8 mouse cellular contexts compared by ENCODE assay signal in the genomic region with DNA sequence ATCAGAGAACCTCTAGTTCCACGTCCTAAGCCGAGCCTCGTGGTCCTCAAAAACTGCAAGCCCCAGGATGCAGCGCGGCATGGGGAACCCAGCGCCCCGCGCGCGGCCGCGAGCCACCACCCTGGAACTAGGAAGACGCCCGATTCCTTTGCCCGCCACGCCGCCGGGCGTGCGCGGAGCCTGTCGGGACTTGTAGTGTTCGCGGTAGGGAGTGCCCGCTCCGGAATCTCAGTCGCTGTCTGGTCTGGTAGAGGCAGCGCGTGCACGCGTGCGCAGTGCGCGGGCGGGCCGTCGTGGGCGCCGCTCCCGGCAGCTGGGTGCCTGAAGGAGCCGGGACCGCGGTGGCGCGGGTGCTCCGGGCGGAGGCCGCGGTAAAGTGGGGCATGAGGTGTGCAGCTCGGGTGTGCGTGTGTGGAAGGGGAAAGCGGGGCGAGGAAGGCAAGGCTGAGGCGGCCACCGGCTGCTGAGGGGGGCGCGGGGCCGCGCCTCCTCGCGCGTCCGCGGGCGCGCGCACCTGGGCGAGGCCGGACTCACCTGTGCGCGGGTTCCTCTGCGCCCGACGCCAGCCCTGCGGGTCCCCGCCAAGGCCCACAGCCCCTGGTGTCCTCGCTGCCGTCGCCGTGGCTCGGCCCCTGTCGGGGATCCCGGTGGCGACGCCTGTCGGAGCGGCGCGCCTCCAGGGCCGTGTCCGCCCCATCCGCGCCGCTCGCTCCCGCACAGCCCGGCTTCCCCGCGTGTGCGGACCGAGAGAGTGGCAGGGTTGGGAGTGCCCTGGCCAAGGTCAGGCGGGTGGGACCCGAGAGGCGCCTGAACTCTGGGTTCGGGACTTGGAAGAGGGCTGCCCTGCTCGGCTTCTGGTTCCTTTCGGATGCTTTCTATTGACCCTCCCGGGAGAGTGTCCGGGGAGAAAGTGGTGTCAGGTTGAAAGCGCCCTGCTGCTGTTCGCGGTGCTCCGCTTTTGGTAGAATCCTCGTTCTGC. TPM values are rescaled to one million over a fixed set of nuclear protein-coding genes. Genes with fewer than 3 reads are reported as not detected.
DNase-seq lines count a peak whose midpoint lies in the region; ATAC-seq lines count a peak whose summit lies in the region.

Gene Plekha1, plus strand, starts transcription at position 144 of the 979 bp plus-strand sequence.

- ATAC-seq in heart, embryonic 12.5 days (ENCODE audit: insufficient number of reproducible peaks, low FRiP score), result peak; percentile 94
- ATAC-seq in kidney, embryonic 16.5 days (ENCODE audit: low FRiP score, low TSS enrichment), result peak; percentile 99

- H3K27ac ChIP-seq in heart, embryonic 12.5 days (ENCODE audit: poor library complexity, severe bottlenecking), result peak within 1 kb of the TSS; percentile 74
- H3K27ac ChIP-seq in kidney, embryonic 16.5 days (ENCODE audit: low read length), result peak within 1 kb of the TSS; percentile 65

- DNase-seq in A20 (ENCODE audit: low read depth, low spot score), result peak; percentile 98
- peak; percentile 100 for DNase-seq in brain, adult 2 months (ENCODE audit: low read depth, low spot score)
- DNase-seq in fat pad, adult 2 months (ENCODE audit: extremely low read depth, low read depth, low spot score), result peak; percentile 80
- peak; percentile 88 for DNase-seq in liver
- DNase-seq in monocyte, adult 2 months (ENCODE audit: low read depth in 1 of 2, low spot score in 2 of 2), result peak; percentile 94 to 96
- DNase-seq in spleen, postnatal 14 days (ENCODE audit: low spot score in 2 of 2), result peak; percentile 78 to 83

- no peaks in the 10 kb centered on the region for H3K9me3 ChIP-seq in heart, embryonic 12.5 days (replicated peaks)
- H3K9me3 ChIP-seq in kidney, embryonic 16.5 days (ENCODE audit: low read length), result no peaks in the 10 kb centered on the region

- H3K36me3 ChIP-seq in heart, embryonic 12.5 days, result no peaks in the 10 kb centered on the region
- no peaks in the 10 kb centered on the region for H3K36me3 ChIP-seq in kidney, embryonic 16.5 days (ENCODE audit: insufficient read depth, low read length)

- H3K4me3 ChIP-seq in heart, embryonic 12.5 days, result peak within 1 kb of the TSS; percentile 86
- peak within 1 kb of the TSS; percentile 70 for H3K4me3 ChIP-seq in kidney, embryonic 16.5 days (ENCODE audit: low read length)

- under 1% methylated on average over 111 of the region's 114 CpGs for WGBS in heart, embryonic 12.5 days
- under 1% methylated on average over 111 of the region's 114 CpGs for WGBS in kidney, embryonic 16.5 days

- H3K4me2 ChIP-seq in heart, embryonic 12.5 days, result peak within 1 kb of the TSS; percentile 67
- H3K4me2 ChIP-seq in kidney, embryonic 16.5 days (replicated peaks; ENCODE audit: low read depth, low read length), result peak within 1 kb of the TSS; percentile 62

- H3K27me3 ChIP-seq in heart, embryonic 12.5 days (replicated peaks), result 0 out of 2 replicates have a peak, but pooled peaks cover 7% of the 10 kb centered on the region
- H3K27me3 ChIP-seq in kidney, embryonic 16.5 days (ENCODE audit: insufficient read depth, low read length), result no peaks in the 10 kb centered on the region

- H3K9ac ChIP-seq in heart, embryonic 12.5 days, result peak within 1 kb of the TSS; percentile 90
- H3K9ac ChIP-seq in kidney, embryonic 16.5 days (replicated peaks; ENCODE audit: low read length), result peak within 1 kb of the TSS; percentile 81

- H3K4me1 ChIP-seq in heart, embryonic 12.5 days (replicated peaks), result peaks cover 6% of the 10 kb centered on the region
- peaks cover 23% of the 10 kb centered on the region for H3K4me1 ChIP-seq in kidney, embryonic 16.5 days (ENCODE audit: insufficient read depth, low read length)

RNA-seq across cellular contexts. Expression of gene Plekha1, which starts in this region (rescaled TPM):
- polyA plus RNA-seq in heart, embryonic 12.5 days (2016; fragmentation: Nextera tagmentation; extraction: Ambion mirVana), result 54.6 and 56.2 TPM in 2 replicates
- 91.6 and 101 TPM in 2 replicates for polyA plus RNA-seq in kidney, embryonic 16.5 days (2015; fragmentation: Nextera tagmentation; extraction: Ambion mirVana)

Comparison
In these comparisons a context has a peak if more than half of its experiments do, and no peak if none do; other contexts are left out.
1. Peak in every context shown above with its lines: DNase-seq, ATAC-seq, H3K4me3 ChIP-seq and H3K27ac ChIP-seq.